Mouse (Mus musculus) heart, postnatal 0 days (tissue): ENCODE measurements around the gene Chrm4. TPM values are rescaled to one million over a fixed set of nuclear protein-coding genes. Genes with fewer than 3 reads are reported as not detected.

ENCODE experiments used
- ATAC-seq: fragments of 200-750 bp; cut with Nextera tagmentation; 2 replicates; pipeline ENCODE4 v1.8.0; 2017; ENCODE audit warnings: low read depth, moderate number of reproducible peaks, moderate library complexity; ENCODE audit not compliant: insufficient read depth
- DNase-seq: peaks from one replicate; pipeline ENCODE4 v3.0.0-alpha.2; 2016; ENCODE audit warnings: low spot score
- H3K27ac ChIP-seq: fragments of 300-500 bp; sonication (generic); 2 replicates; pipeline ENCODE4 v1.5.1; 2014; ENCODE audit warnings: low read depth, mild to moderate bottlenecking
- H3K27me3 ChIP-seq: fragments of 300-500 bp; sonication (generic); 2 replicates; pipeline ENCODE4 v1.6.1; 2014; ENCODE audit warnings: low read length, mixed read lengths; ENCODE audit not compliant: control insufficient read depth, insufficient read depth
- H3K36me3 ChIP-seq: fragments of 300-500 bp; sonication (generic); replicated peaks from 2 replicates; pipeline ENCODE4 v1.6.1; 2014; ENCODE audit warnings: low read length, mixed read lengths; ENCODE audit not compliant: control insufficient read depth, insufficient read depth
- H3K4me1 ChIP-seq: fragments of 300-500 bp; sonication (generic); 2 replicates; pipeline ENCODE4 v1.6.1; 2014; ENCODE audit warnings: antibody characterized with exemption; ENCODE audit not compliant: control insufficient read depth, insufficient read depth
- H3K4me2 ChIP-seq: fragments of 300-500 bp; sonication (generic); 2 replicates; pipeline ENCODE4 v1.6.1; 2014; ENCODE audit warnings: low read depth, mild to moderate bottlenecking, low read length, moderate library complexity
- H3K4me3 ChIP-seq: fragments of 300-500 bp; sonication (generic); 2 replicates; pipeline ENCODE4 v1.5.1; 2014; ENCODE audit warnings: low read depth, low read length
- H3K9ac ChIP-seq: fragments of 300-500 bp; sonication (generic); replicated peaks from 2 replicates; pipeline ENCODE4 v1.6.1; 2014; ENCODE audit warnings: low read depth, low read length, mixed read lengths
- H3K9me3 ChIP-seq: fragments of 300-500 bp; sonication (generic); replicated peaks from 2 replicates; pipeline ENCODE4 v1.6.1; 2016; ENCODE audit warnings: low read length; ENCODE audit not compliant: control insufficient read depth
- CTCF ChIP-seq: IDR thresholded peaks from 2 replicates; pipeline ENCODE4 v1.5.1; 2016; ENCODE audit warnings: antibody characterized with exemption, control low read depth, low read depth
- EP300 ChIP-seq: IDR thresholded peaks from 2 replicates; pipeline ENCODE4 v1.6.1; 2016; ENCODE audit warnings: antibody characterized with exemption, low read depth
- WGBS: fragments of 180-500 bp; shearing (Covaris S2); extraction: QIAGEN DNeasy Blood & Tissue Kit; methylation state at CpG from one replicate; pipeline ENCODE4 v1.1.7; 2014; 5-methylcytosine and 5-hydroxymethylcytosine counted together
- polyA plus RNA-seq: library from polyadenylated mRNA; unstranded; fragments of >200 nt; fragmentation: Nextera tagmentation; extraction: Ambion mirVana; gene quantifications from 2 replicates; pipeline ENCODE4 v1.2.1, GENCODE M21; 2015
- total RNA-seq: library from RNA; depleted of rRNA; stranded (reverse); fragments of >200 nt; gene quantifications from 2 replicates; pipeline ENCODE4 v1.2.3, GENCODE M21; 2014; ENCODE audit warnings: low replicate concordance

Gene Chrm4
- total and polyA plus RNA-seq, 2 experiments from 2014 or later, result not detected

GRCm38 (mm10) chr2:91947397-91948150 lies 20.5 kb downstream of the Chrm4 start:
- Histone ChIP-seq H3K27me3 (no peaks in the 10 kb centered on the region), H3K4me3 (peak overlapping the region; percentile 6; the same call in 1 of the 2 replicates), H3K4me2 (peak overlapping the region; percentile 76), H3K27ac (peak overlapping the region; percentile 99), H3K9me3 (no peaks in the 10 kb centered on the region), H3K36me3 (peaks cover 24% of the 10 kb centered on the region), H3K4me1 (peaks cover 46% of the 10 kb centered on the region), H3K9ac (peak overlapping the region; percentile 44; the same call in 1 of the 2 replicates)
- ATAC-seq (0 out of 2 replicates have a peak, but pooled peaks have one; percentile 3), DNase-seq (peak; percentile 49)
- TF ChIP-seq EP300 (no peak), CTCF (no peak)
- 42% methylated on average over 11 of the region's 11 CpGs for WGBS

- DNase-seq, result no peak
- H3K4me3 ChIP-seq, result peak overlapping the region; percentile 6; the same call in 1 of the 2 replicates
- WGBS, result 54% methylated on average over 6 of the region's 6 CpGs
- no peak for ATAC-seq
- peak overlapping the region; percentile 44; the same call in 1 of the 2 replicates for H3K9ac ChIP-seq
- H3K4me2 ChIP-seq, result peak overlapping the region; percentile 76
- no peaks in the 10 kb centered on the region for H3K27me3 ChIP-seq
- peaks cover 46% of the 10 kb centered on the region for H3K4me1 ChIP-seq
- H3K36me3 ChIP-seq, result peaks cover 18% of the 10 kb centered on the region
- peak overlapping the region; percentile 99 for H3K27ac ChIP-seq
- TF ChIP-seq EP300 (no peak), CTCF (no peak)
- no peaks in the 10 kb centered on the region for H3K9me3 ChIP-seq
These were observed 21.1 kb downstream of the Chrm4 start for GRCm38 (mm10) chr2:91948151-91948509.

GRCm38 (mm10) chr2:91948792-91949241 lies 21.8 kb downstream of the Chrm4 start:
- DNase-seq (no peak), ATAC-seq (no peak)
- peak overlapping the region; percentile 50 for H3K4me3 ChIP-seq
- no peaks in the 10 kb centered on the region for H3K27me3 ChIP-seq
- no peaks in the 10 kb centered on the region for H3K9me3 ChIP-seq
- peaks cover 14% of the 10 kb centered on the region; the same call in 1 of the 2 replicates for H3K36me3 ChIP-seq
- peak overlapping the region; percentile 76 for H3K4me2 ChIP-seq
- peak overlapping the region; percentile 99 for H3K27ac ChIP-seq
- TF ChIP-seq EP300 (no peak), CTCF (no peak)
- 33% methylated on average over 3 of the region's 3 CpGs for WGBS
- peak overlapping the region; percentile 77 for H3K9ac ChIP-seq
- peaks cover 53% of the 10 kb centered on the region for H3K4me1 ChIP-seq

GRCm38 (mm10) chr2:91949411-91950274 lies 22.6 kb downstream of the Chrm4 start:
- Histone ChIP-seq H3K9me3 (no peaks in the 10 kb centered on the region), H3K27ac (peak overlapping the region; percentile 99), H3K4me2 (peak overlapping the region; percentile 76), H3K9ac (peak overlapping the region; percentile 77), H3K4me1 (peaks cover 60% of the 10 kb centered on the region), H3K4me3 (peak overlapping the region; percentile 50), H3K27me3 (no peaks in the 10 kb centered on the region), H3K36me3 (peaks cover 12% of the 10 kb centered on the region; the same call in 1 of the 2 replicates)
- peak; percentile 70 for ATAC-seq
- WGBS, result 33% methylated on average over 16 of the region's 17 CpGs
- DNase-seq, result peak; percentile 73
- TF ChIP-seq CTCF (no peak), EP300 (no peak)

GRCm38 (mm10) chr2:91950275-91951085 lies 23.4 kb downstream of the Chrm4 start:
- peak; percentile 93 for DNase-seq
- ATAC-seq, result peak; percentile 85
- Histone ChIP-seq H3K4me3 (peak overlapping the region; percentile 50), H3K9me3 (no peaks in the 10 kb centered on the region), H3K4me1 (peaks cover 68% of the 10 kb centered on the region), H3K27me3 (no peaks in the 10 kb centered on the region), H3K9ac (peak overlapping the region; percentile 77), H3K36me3 (peaks cover 5% of the 10 kb centered on the region; the same call in 1 of the 2 replicates), H3K4me2 (peak overlapping the region; percentile 76), H3K27ac (peak overlapping the region; percentile 99)
- no peak for TF ChIP-seq EP300
- no peak; the same call in 1 of the 2 replicates for TF ChIP-seq CTCF
- 13% methylated on average over 15 of the region's 15 CpGs for WGBS
